Mouse (Mus musculus): ENCODE measurements at regions not wholly inside any gene's neighbourhood (a gene's known extent, or its start where the extent isn't known, plus 50 kb on each side); places are given as distances from the start of the nearest gene placed in this dataset.

DNA sequence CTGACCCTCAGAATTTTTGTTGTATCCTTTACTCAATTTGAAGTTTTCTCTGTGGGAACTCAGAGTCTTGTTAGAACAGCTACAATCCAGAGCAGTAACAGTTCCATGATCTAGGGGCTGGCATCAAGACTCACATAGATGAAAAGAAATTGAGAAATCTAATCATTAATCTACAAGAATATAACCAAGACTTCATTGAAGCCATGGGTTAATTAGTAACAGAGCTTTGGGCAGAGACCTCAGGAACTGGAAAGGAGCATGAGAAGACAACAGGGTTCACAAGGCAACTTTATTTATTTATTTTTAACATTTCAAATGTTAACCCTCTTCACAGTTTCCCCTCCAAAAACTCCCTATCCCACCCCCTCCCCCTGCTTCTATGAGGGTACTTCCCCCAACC lies 160.4 kb upstream of the Thumpd2 start:
- Histone ChIP-seq H3K36me3 (ENCODE audit: control insufficient read depth, insufficient read depth, low read length) (no peaks in the 10 kb centered on the region), H3K4me1 (replicated peaks; ENCODE audit: control insufficient read depth, insufficient read depth, low read length) (no peaks in the 10 kb centered on the region), H3K27ac (ENCODE audit: control insufficient read depth, insufficient read depth, low read length) (no peak overlapping the region), H3K27me3 (ENCODE audit: control insufficient read depth, insufficient read depth, low read length) (no peaks in the 10 kb centered on the region), H3K4me3 (ENCODE audit: control insufficient read depth, insufficient read depth, low read length) (no peak overlapping the region)
- no peak for DNase-seq
- TF ChIP-seq CTCF (IDR thresholded peaks at IDR 0.05; ENCODE audit: borderline replicate concordance, control insufficient read depth, extremely low read depth, insufficient read depth, low read length, poor library complexity) = no peak

DNA sequence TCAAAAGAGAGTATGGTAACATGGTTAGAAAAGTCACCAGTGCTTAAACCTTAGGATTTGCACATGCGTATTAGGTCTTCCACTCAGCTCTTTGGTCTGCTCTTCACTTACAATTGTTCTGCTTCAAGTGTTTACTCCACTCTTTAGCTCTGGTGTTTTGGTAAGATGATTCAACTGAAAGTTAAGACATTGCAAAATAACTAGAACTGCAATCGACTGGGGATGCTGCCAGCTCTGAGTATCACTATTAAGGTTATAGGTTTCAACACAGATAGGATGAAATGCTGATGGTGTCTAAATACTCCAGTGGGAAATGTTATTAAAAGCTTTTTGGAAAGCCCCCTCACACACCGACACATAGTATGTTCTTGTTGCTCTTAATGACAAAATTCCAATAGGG lies 156.6 kb upstream of the Thumpd2 start:
- Histone ChIP-seq H3K27ac (ENCODE audit: control insufficient read depth, insufficient read depth, low read length) (no peak overlapping the region), H3K4me3 (ENCODE audit: control insufficient read depth, insufficient read depth, low read length) (no peak overlapping the region), H3K27me3 (ENCODE audit: control insufficient read depth, insufficient read depth, low read length) (no peaks in the 10 kb centered on the region), H3K36me3 (ENCODE audit: control insufficient read depth, insufficient read depth, low read length) (no peaks in the 10 kb centered on the region), H3K4me1 (replicated peaks; ENCODE audit: control insufficient read depth, insufficient read depth, low read length) (no peaks in the 10 kb centered on the region)
- no peak for TF ChIP-seq POLR2A (IDR thresholded peaks at IDR 0.05; ENCODE audit: control insufficient read depth, extremely low read depth, insufficient read depth, low read length, poor library complexity)
- DNase-seq = no peak
- WGBS = 87% methylated on average over 3 of the region's 3 CpGs

DNA sequence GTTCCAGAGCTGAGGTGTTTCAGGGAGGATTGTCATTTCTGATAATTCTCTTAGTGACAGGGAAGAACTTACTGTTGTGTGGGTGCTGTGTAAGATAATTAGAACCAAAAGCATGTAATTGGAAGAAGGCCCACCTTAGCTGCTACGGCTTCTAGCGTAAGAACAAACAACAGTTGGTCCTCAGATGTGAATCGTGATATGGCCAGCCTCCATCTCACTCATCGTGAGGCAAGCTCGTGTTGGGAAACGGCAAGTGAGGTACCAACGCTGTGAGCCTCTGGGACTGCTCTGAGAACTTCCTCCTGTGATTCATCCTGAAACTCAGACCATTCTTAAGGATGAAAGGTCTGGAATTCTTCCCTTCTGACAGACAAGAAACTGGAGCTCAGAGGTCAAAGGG lies 150.0 kb upstream of the Thumpd2 start:
- TF ChIP-seq CTCF (IDR thresholded peaks at IDR 0.05; ENCODE audit: borderline replicate concordance, control insufficient read depth, extremely low read depth, insufficient read depth, low read length, poor library complexity) = no peak
- no peak for TF ChIP-seq POLR2A (IDR thresholded peaks at IDR 0.05; ENCODE audit: control insufficient read depth, extremely low read depth, insufficient read depth, low read length, poor library complexity)
- Histone ChIP-seq H3K4me1 (replicated peaks; ENCODE audit: control insufficient read depth, insufficient read depth, low read length) (no peaks in the 10 kb centered on the region), H3K27ac (ENCODE audit: control insufficient read depth, insufficient read depth, low read length) (no peak overlapping the region), H3K4me3 (ENCODE audit: control insufficient read depth, insufficient read depth, low read length) (no peak overlapping the region), H3K36me3 (ENCODE audit: control insufficient read depth, insufficient read depth, low read length) (no peaks in the 10 kb centered on the region), H3K27me3 (ENCODE audit: control insufficient read depth, insufficient read depth, low read length) (no peaks in the 10 kb centered on the region)
- WGBS = 93% methylated on average over 7 of the region's 7 CpGs
- no peak for DNase-seq

GRCm38 (mm10) chr17:81212043-81212442 lies 147.2 kb upstream of the Thumpd2 start:
- DNase-seq = no peak
- Histone ChIP-seq H3K36me3 (ENCODE audit: control insufficient read depth, insufficient read depth, low read length) (no peaks in the 10 kb centered on the region), H3K27ac (ENCODE audit: control insufficient read depth, insufficient read depth, low read length) (no peak overlapping the region), H3K27me3 (ENCODE audit: control insufficient read depth, insufficient read depth, low read length) (no peaks in the 10 kb centered on the region), H3K4me3 (ENCODE audit: control insufficient read depth, insufficient read depth, low read length) (no peak overlapping the region), H3K4me1 (replicated peaks; ENCODE audit: control insufficient read depth, insufficient read depth, low read length) (no peaks in the 10 kb centered on the region)
- WGBS = 92% methylated on average over 3 of the region's 3 CpGs
- no peak for TF ChIP-seq POLR2A (IDR thresholded peaks at IDR 0.05; ENCODE audit: control insufficient read depth, extremely low read depth, insufficient read depth, low read length, poor library complexity)
- no peak for TF ChIP-seq CTCF (IDR thresholded peaks at IDR 0.05; ENCODE audit: borderline replicate concordance, control insufficient read depth, extremely low read depth, insufficient read depth, low read length, poor library complexity)

DNA sequence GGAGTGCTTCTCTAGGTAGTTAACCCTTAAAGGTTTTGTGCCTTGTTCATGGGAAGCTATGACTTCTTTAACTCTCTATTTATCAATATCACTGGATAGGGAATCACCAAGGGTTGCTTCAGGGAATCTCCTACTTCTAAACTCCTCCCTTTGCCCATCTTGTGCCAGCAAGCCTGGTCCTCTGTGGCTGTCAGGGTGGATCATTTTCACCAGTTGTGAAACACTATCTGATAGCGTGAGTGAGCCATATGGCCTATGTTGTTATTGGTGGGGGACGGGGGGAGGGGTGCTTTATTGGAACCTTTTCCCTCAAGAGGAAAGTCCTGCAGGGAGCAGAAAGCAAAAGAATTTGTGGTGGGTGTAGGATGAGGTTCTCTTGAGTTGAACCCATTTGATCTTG lies 145.5 kb upstream of the Thumpd2 start:
- Histone ChIP-seq H3K4me1 (replicated peaks; ENCODE audit: control insufficient read depth, insufficient read depth, low read length) (no peaks in the 10 kb centered on the region), H3K4me3 (ENCODE audit: control insufficient read depth, insufficient read depth, low read length) (no peak overlapping the region), H3K27me3 (ENCODE audit: control insufficient read depth, insufficient read depth, low read length) (no peaks in the 10 kb centered on the region), H3K27ac (ENCODE audit: control insufficient read depth, insufficient read depth, low read length) (no peak overlapping the region), H3K36me3 (ENCODE audit: control insufficient read depth, insufficient read depth, low read length) (no peaks in the 10 kb centered on the region)
- DNase-seq = no peak
- WGBS = 96% methylated on average over 2 of the region's 2 CpGs
- TF ChIP-seq POLR2A (IDR thresholded peaks at IDR 0.05; ENCODE audit: control insufficient read depth, extremely low read depth, insufficient read depth, low read length, poor library complexity) (no peak), CTCF (IDR thresholded peaks at IDR 0.05; ENCODE audit: borderline replicate concordance, control insufficient read depth, extremely low read depth, insufficient read depth, low read length, poor library complexity) (no peak)

GRCm38 (mm10) chr17:81209323-81209722 lies 144.4 kb upstream of the Thumpd2 start:
- no peak for TF ChIP-seq POLR2A (IDR thresholded peaks at IDR 0.05; ENCODE audit: control insufficient read depth, extremely low read depth, insufficient read depth, low read length, poor library complexity)
- no peak for TF ChIP-seq CTCF (IDR thresholded peaks at IDR 0.05; ENCODE audit: borderline replicate concordance, control insufficient read depth, extremely low read depth, insufficient read depth, low read length, poor library complexity)
- no peak overlapping the region for H3K4me3 ChIP-seq (ENCODE audit: control insufficient read depth, insufficient read depth, low read length)
- no peaks in the 10 kb centered on the region for H3K4me1 ChIP-seq (replicated peaks; ENCODE audit: control insufficient read depth, insufficient read depth, low read length)
- no peaks in the 10 kb centered on the region for H3K36me3 ChIP-seq (ENCODE audit: control insufficient read depth, insufficient read depth, low read length)
- no peak for DNase-seq
- WGBS = 90% methylated on average over 3 of the region's 3 CpGs
- H3K27me3 ChIP-seq (ENCODE audit: control insufficient read depth, insufficient read depth, low read length) = no peaks in the 10 kb centered on the region
- no peak overlapping the region for H3K27ac ChIP-seq (ENCODE audit: control insufficient read depth, insufficient read depth, low read length)

- no peaks in the 10 kb centered on the region for H3K36me3 ChIP-seq (ENCODE audit: control insufficient read depth, insufficient read depth, low read length)
- TF ChIP-seq CTCF (IDR thresholded peaks at IDR 0.05; ENCODE audit: borderline replicate concordance, control insufficient read depth, extremely low read depth, insufficient read depth, low read length, poor library complexity) (no peak), POLR2A (IDR thresholded peaks at IDR 0.05; ENCODE audit: control insufficient read depth, extremely low read depth, insufficient read depth, low read length, poor library complexity) (no peak)
- no peaks in the 10 kb centered on the region for H3K27me3 ChIP-seq (ENCODE audit: control insufficient read depth, insufficient read depth, low read length)
- WGBS = 79% methylated on average over 8 of the region's 8 CpGs
- DNase-seq = no peak
- H3K4me1 ChIP-seq (replicated peaks; ENCODE audit: control insufficient read depth, insufficient read depth, low read length) = no peaks in the 10 kb centered on the region
- H3K27ac ChIP-seq (ENCODE audit: control insufficient read depth, insufficient read depth, low read length) = no peak overlapping the region
- H3K4me3 ChIP-seq (ENCODE audit: control insufficient read depth, insufficient read depth, low read length) = no peak overlapping the region
These were observed 136.2 kb upstream of the Thumpd2 start for GRCm38 (mm10) chr17:81201052-81201451.

Measured in thymus, adult 2 months (tissue).